Mouse (Mus musculus) CH12F3 (cell line): ENCODE results near the gene Ssbp3.

Experiments
- in situ Hi-C: fragments of 300-500 bp; cut with MboI; formaldehyde crosslinking; loops from 2 replicates; pipeline ENCODE4 v1.14.3; 2020; ENCODE audit warnings: low sequenced_read_pairs

Ssbp3 gene

GRCm38 (mm10) chr4:107005166-107005565, 94.7 kb downstream of the Ssbp3 start:
- in situ Hi-C loops, result no loop called here

GRCm38 (mm10) chr4:107006229-107006628, 95.7 kb downstream of the Ssbp3 start:
- in situ Hi-C loops, result no loop called here

GRCm38 (mm10) chr4:107006807-107007206, 96.3 kb downstream of the Ssbp3 start:
- in situ Hi-C loops, result no loop called here

GRCm38 (mm10) chr4:107007359-107007758, 96.9 kb downstream of the Ssbp3 start:
- in situ Hi-C loops, result no loop called here

GRCm38 (mm10) chr4:107008161-107008560, 97.7 kb downstream of the Ssbp3 start:
- in situ Hi-C loops, result no loop called here

GRCm38 (mm10) chr4:107009548-107009947, 99.0 kb downstream of the Ssbp3 start:
- in situ Hi-C loops, result no loop called here

GRCm38 (mm10) chr4:107011325-107012004, 101.0 kb downstream of the Ssbp3 start:
- in situ Hi-C loops, result no loop called here

GRCm38 (mm10) chr4:107012005-107012478, 101.5 kb downstream of the Ssbp3 start:
- in situ Hi-C loops, result no loop called here

GRCm38 (mm10) chr4:107012574-107012973, 102.1 kb downstream of the Ssbp3 start:
- in situ Hi-C loops, result no loop called here

GRCm38 (mm10) chr4:107013119-107013816, 102.8 kb downstream of the Ssbp3 start:
- in situ Hi-C loops, result no loop called here

GRCm38 (mm10) chr4:107013817-107014260, 103.3 kb downstream of the Ssbp3 start:
- in situ Hi-C loops, result no loop called here

GRCm38 (mm10) chr4:107015971-107016511, 105.5 kb downstream of the Ssbp3 start:
- in situ Hi-C loops, result no loop called here

- in situ Hi-C loops, result no loop called here
Measured at GRCm38 (mm10) chr4:107017257-107017656, 106.8 kb downstream of the Ssbp3 start.

GRCm38 (mm10) chr4:107018521-107018920, 108.0 kb downstream of the Ssbp3 start:
- in situ Hi-C loops, result no loop called here

- in situ Hi-C loops, result no loop called here
Measured at GRCm38 (mm10) chr4:107019027-107019426, 108.5 kb downstream of the Ssbp3 start.

GRCm38 (mm10) chr4:107020287-107021000, 109.9 kb downstream of the Ssbp3 start:
- in situ Hi-C loops, result no loop called here

GRCm38 (mm10) chr4:107021464-107021863, 111.0 kb downstream of the Ssbp3 start:
- in situ Hi-C loops, result no loop called here

- in situ Hi-C loops, result no loop called here
Measured at GRCm38 (mm10) chr4:107024899-107025298, 114.4 kb downstream of the Ssbp3 start.

- in situ Hi-C loops, result no loop called here
Measured at GRCm38 (mm10) chr4:107025369-107025768, 114.9 kb downstream of the Ssbp3 start.

GRCm38 (mm10) chr4:107026451-107026850, 116.0 kb downstream of the Ssbp3 start:
- in situ Hi-C loops, result no loop called here

- in situ Hi-C loops, result no loop called here
Measured at GRCm38 (mm10) chr4:107035689-107036088, 125.2 kb downstream of the Ssbp3 start.
